Comparison of ENCODE assay signal across 8 mouse cellular contexts in genomic region chr13:54073491-54073890, GRCm38 (mm10). TPM values are rescaled to one million over a fixed set of nuclear protein-coding genes. Genes with fewer than 3 reads are reported as not detected.
DNase-seq lines count a peak whose midpoint lies in the region; ATAC-seq lines count a peak whose summit lies in the region.

No protein-coding gene starts in this region.

- WGBS in midbrain, embryonic 16.5 days, result 84% methylated on average over 2 of the region's 2 CpGs
- WGBS in midbrain, embryonic 11.5 days, result 88% methylated on average over 2 of the region's 2 CpGs
- WGBS in stomach, embryonic 15.5 days, result 72% methylated on average over 2 of the region's 2 CpGs

- no peaks in the 10 kb centered on the region for H3K36me3 ChIP-seq in midbrain, embryonic 16.5 days (ENCODE audit: control insufficient read depth, insufficient read depth, low read length)
- H3K36me3 ChIP-seq in midbrain, embryonic 11.5 days (ENCODE audit: control insufficient read depth, insufficient read depth, low read length), result no peaks in the 10 kb centered on the region
- H3K36me3 ChIP-seq in stomach, embryonic 15.5 days, result no peaks in the 10 kb centered on the region

- H3K9me3 ChIP-seq in midbrain, embryonic 16.5 days (replicated peaks; ENCODE audit: control insufficient read depth, low read length, poor library complexity, severe bottlenecking), result no peaks in the 10 kb centered on the region
- H3K9me3 ChIP-seq in midbrain, embryonic 11.5 days (ENCODE audit: control insufficient read depth, low read length), result no peaks in the 10 kb centered on the region
- H3K9me3 ChIP-seq in stomach, embryonic 15.5 days, result no peaks in the 10 kb centered on the region

- H3K27ac ChIP-seq in midbrain, embryonic 16.5 days (ENCODE audit: low read length), result no peak overlapping the region
- H3K27ac ChIP-seq in midbrain, embryonic 11.5 days (ENCODE audit: low read depth, low read length), result no peak overlapping the region
- peak overlapping the region; percentile 87; the same call in 1 of the 2 replicates for H3K27ac ChIP-seq in stomach, embryonic 15.5 days

- H3K27me3 ChIP-seq in midbrain, embryonic 16.5 days (ENCODE audit: control insufficient read depth, insufficient read depth, low read depth, low read length), result no peaks in the 10 kb centered on the region
- H3K27me3 ChIP-seq in midbrain, embryonic 11.5 days (ENCODE audit: control insufficient read depth, insufficient read depth, low read length), result no peaks in the 10 kb centered on the region
- no peaks in the 10 kb centered on the region for H3K27me3 ChIP-seq in stomach, embryonic 15.5 days (replicated peaks)

- H3K4me3 ChIP-seq in midbrain, embryonic 16.5 days (ENCODE audit: low read depth, low read length), result no peak overlapping the region
- H3K4me3 ChIP-seq in midbrain, embryonic 11.5 days (ENCODE audit: low read depth, low read length), result no peak overlapping the region
- H3K4me3 ChIP-seq in stomach, embryonic 15.5 days (replicated peaks), result no peak overlapping the region

- H3K9ac ChIP-seq in midbrain, embryonic 16.5 days (ENCODE audit: low read depth, low read length), result no peak overlapping the region
- no peak overlapping the region for H3K9ac ChIP-seq in midbrain, embryonic 11.5 days (ENCODE audit: low read length)
- H3K9ac ChIP-seq in stomach, embryonic 15.5 days, result no peak overlapping the region

- H3K4me2 ChIP-seq in midbrain, embryonic 16.5 days (ENCODE audit: low read length), result peak overlapping the region; percentile 77; the same call in 1 of the 2 replicates
- H3K4me2 ChIP-seq in midbrain, embryonic 11.5 days, result no peak overlapping the region
- peak overlapping the region; percentile 64 for H3K4me2 ChIP-seq in stomach, embryonic 15.5 days

- H3K4me1 ChIP-seq in midbrain, embryonic 16.5 days (ENCODE audit: control insufficient read depth, insufficient read depth, low read length), result peaks cover 12% of the 10 kb centered on the region
- peaks cover 6% of the 10 kb centered on the region for H3K4me1 ChIP-seq in midbrain, embryonic 11.5 days (ENCODE audit: control insufficient read depth, insufficient read depth, low read length)
- H3K4me1 ChIP-seq in stomach, embryonic 15.5 days, result peaks cover 3% of the 10 kb centered on the region; the same call in 1 of the 2 replicates

- ATAC-seq in midbrain, embryonic 16.5 days, result no peak
- ATAC-seq in midbrain, embryonic 11.5 days (ENCODE audit: low FRiP score), result no peak
- ATAC-seq in stomach, embryonic 15.5 days (ENCODE audit: insufficient read depth, low FRiP score, low read depth), result no peak

- DNase-seq in adrenal gland, postnatal 10 days, result peak; percentile 22
- DNase-seq in adrenal gland, adult 18-20 months (ENCODE audit: low spot score in 2 of 2), result no peak
- no peak for DNase-seq in midbrain, embryonic 11.5 days (ENCODE audit: low spot score, missing footprints)
- DNase-seq in kidney, postnatal 25 days, result peak; percentile 71 to 73
- DNase-seq in spleen, adult 18-20 months, result no peak
- no peak for DNase-seq in MN1 (ENCODE audit: low spot score)

RNA-seq across cellular contexts. Expression of gene Sfxn1, which starts 1.8 kb away (rescaled TPM):
- 10 to 100 TPM; 59.7 to 67.2 TPM for total RNA-seq in adrenal gland, postnatal 10 days (2021)
- total RNA-seq in adrenal gland, adult 18-20 months (2021), result 10 to 100 TPM; 52.2 to 62.6 TPM
- polyA plus RNA-seq in midbrain, embryonic 16.5 days (2015; fragmentation: Nextera tagmentation; extraction: Ambion mirVana), result 112 and 119 TPM in 2 replicates
- 92.7 and 94.9 TPM in 2 replicates for polyA plus RNA-seq in midbrain, embryonic 11.5 days (2014; fragmentation: Nextera tagmentation; extraction: Ambion mirVana)
- 63.8 and 72.6 TPM in 2 replicates for polyA plus RNA-seq in stomach, embryonic 15.5 days (2015; fragmentation: Nextera tagmentation; extraction: Ambion mirVana)

RNA-seq across cellular contexts. Expression of gene Drd1, which starts 18.0 kb away (rescaled TPM):
- total RNA-seq in adrenal gland, postnatal 10 days (2021), result under 1 TPM; 0.27 to 0.66 TPM
- total RNA-seq in adrenal gland, adult 18-20 months (2021), result not detected
- polyA plus RNA-seq in midbrain, embryonic 16.5 days (2015; fragmentation: Nextera tagmentation; extraction: Ambion mirVana), result 3.5 and 5.2 TPM in 2 replicates
- 0.55 and 0.86 TPM in 2 replicates for polyA plus RNA-seq in midbrain, embryonic 11.5 days (2014; fragmentation: Nextera tagmentation; extraction: Ambion mirVana)
- polyA plus RNA-seq in stomach, embryonic 15.5 days (2015; fragmentation: Nextera tagmentation; extraction: Ambion mirVana), result 0.18 and 0.21 TPM in 2 replicates

Comparison
In these comparisons a context has a peak if more than half of its experiments do, and no peak if none do; other contexts are left out.
1. DNase-seq: peak in adrenal gland, postnatal 10 days (single experiment) and kidney, postnatal 25 days (2 of 2); none in adrenal gland, adult 18-20 months (0 of 2), midbrain, embryonic 11.5 days (single experiment), spleen, adult 18-20 months (0 of 2) and MN1 (single experiment).